Mouse (Mus musculus) MEL (cell line): Measurements from ENCODE around the gene Dchs2.

ENCODE experiments used
- CTCF ChIP-seq, 3 experiments: IDR thresholded peaks in 2 of 3; conservative IDR thresholded peaks in 1 of 3; 2 replicates each; pipeline ENCODE4 v1.5.1; 2011 to 2012; ENCODE audit warnings: low read length in 3 of 3, low read depth in 2 of 3, mild to moderate bottlenecking in 2 of 3, improper control_type of control experiment in 1 of 3, inconsistent platforms in 1 of 3, mixed read lengths in 1 of 3, moderate library complexity in 1 of 3; ENCODE audit not compliant: control insufficient read depth in 1 of 3, insufficient read depth in 1 of 3, poor library complexity in 1 of 3, severe bottlenecking in 1 of 3
- E2F4 ChIP-seq: IDR thresholded peaks from 2 replicates; pipeline ENCODE4 v1.6.1; 2011; ENCODE audit warnings: low read depth, low read length, improper control_type of control experiment, borderline replicate concordance
- ELF1 ChIP-seq: IDR thresholded peaks from 2 replicates; pipeline ENCODE4 v1.6.1; 2014; ENCODE audit warnings: low read depth, mild to moderate bottlenecking, inconsistent platforms, low read length, improper control_type of control experiment, moderate library complexity
- EP300 ChIP-seq, 2 experiments: IDR thresholded peaks; 2 replicates each; pipeline ENCODE4 v1.6.1; 2011; ENCODE audit warnings: improper control_type of control experiment in 2 of 2, low read length in 2 of 2, low read depth in 1 of 2, mild to moderate bottlenecking in 1 of 2
- GATA1 ChIP-seq: IDR thresholded peaks from 2 replicates; pipeline ENCODE4 v1.6.1; 2011; ENCODE audit warnings: low read depth, low read length, improper control_type of control experiment
- MAFK ChIP-seq: IDR thresholded peaks from 2 replicates; pipeline ENCODE4 v1.6.1; 2011; ENCODE audit warnings: low read depth, mild to moderate bottlenecking, low read length, improper control_type of control experiment, borderline replicate concordance
- MYC ChIP-seq: IDR thresholded peaks from 2 replicates; pipeline ENCODE4 v1.6.1; 2011; ENCODE audit warnings: low read depth, mild to moderate bottlenecking, low read length, improper control_type of control experiment, moderate library complexity
- POLR2A ChIP-seq, 2 experiments: IDR thresholded peaks; 2 replicates each; pipeline ENCODE4 v1.6.1; 2011 to 2012; ENCODE audit warnings: low read length in 2 of 2, mild to moderate bottlenecking in 2 of 2, control low read depth in 1 of 2, improper control_type of control experiment in 1 of 2, low read depth in 1 of 2, moderate library complexity in 1 of 2; ENCODE audit not compliant: control insufficient read depth in 1 of 2, insufficient read depth in 1 of 2, poor library complexity in 1 of 2
- RCOR1 ChIP-seq: IDR thresholded peaks from 2 replicates; pipeline ENCODE4 v1.6.1; 2012; ENCODE audit warnings: low read depth, mild to moderate bottlenecking, inconsistent platforms, low read length, improper control_type of control experiment
- SIN3A ChIP-seq: IDR thresholded peaks from 2 replicates; pipeline ENCODE4 v1.6.1; 2012; ENCODE audit warnings: low read length, improper control_type of control experiment, inconsistent platforms
- TCF12 ChIP-seq: IDR thresholded peaks from 2 replicates; pipeline ENCODE4 v1.6.1; 2014; ENCODE audit warnings: low read depth, mild to moderate bottlenecking, inconsistent platforms, low read length, improper control_type of control experiment, moderate library complexity
- USF1 ChIP-seq: IDR thresholded peaks from 2 replicates; pipeline ENCODE4 v1.6.1; 2014; ENCODE audit warnings: low read depth, mild to moderate bottlenecking, inconsistent platforms, low read length, improper control_type of control experiment, moderate library complexity
- USF2 ChIP-seq, 2 experiments: IDR thresholded peaks; 2 replicates each; pipeline ENCODE4 v1.6.1; 2011 to 2012; ENCODE audit warnings: improper control_type of control experiment in 2 of 2, low read length in 2 of 2, borderline replicate concordance in 1 of 2, inconsistent platforms in 1 of 2, low read depth in 1 of 2, mild to moderate bottlenecking in 1 of 2; ENCODE audit not compliant: insufficient read depth in 1 of 2

DNA sequence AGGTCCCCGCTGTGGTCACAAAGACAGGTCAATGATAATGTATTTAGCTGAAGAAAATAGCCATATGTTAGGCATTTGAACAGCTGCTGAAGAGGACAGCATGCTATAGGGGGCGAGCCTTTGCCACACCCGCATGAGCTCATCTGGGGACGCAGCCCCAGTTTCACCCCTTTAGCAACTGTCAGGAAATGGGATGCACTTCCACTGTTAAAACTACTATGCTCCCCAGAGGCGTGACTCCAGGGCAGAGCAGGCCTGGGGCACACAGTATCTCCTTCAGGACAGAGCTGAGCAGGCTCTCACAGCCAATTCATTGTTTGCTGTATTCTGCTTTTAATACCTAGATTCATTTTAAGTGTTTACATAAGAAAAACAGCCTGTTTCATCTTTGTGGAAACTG is 84.2 kb downstream of the Dchs2 start:
- TF ChIP-seq CTCF (IDR thresholded peaks at IDR 0.05 in 2 of 3, conservative IDR thresholded peaks at IDR 0.05 in 1 of 3; ENCODE audit: control insufficient read depth in 1 of 3, insufficient read depth in 1 of 3, low read depth in 2 of 3, low read length in 3 of 3, poor library complexity in 1 of 3, severe bottlenecking in 1 of 3) = no peak
- TF ChIP-seq GATA1 = no peak
- TF ChIP-seq E2F4 = no peak
- no peak for TF ChIP-seq SIN3A
- no peak for TF ChIP-seq TCF12
- no peak for TF ChIP-seq ELF1
- TF ChIP-seq RCOR1 = no peak
- no peak for TF ChIP-seq POLR2A (IDR thresholded peaks at IDR 0.05; ENCODE audit: control insufficient read depth in 1 of 2, insufficient read depth in 1 of 2, low read depth in 1 of 2, low read length in 2 of 2, poor library complexity in 1 of 2)
- no peak for TF ChIP-seq MYC
- TF ChIP-seq EP300 (IDR thresholded peaks at IDR 0.05; ENCODE audit: low read depth in 1 of 2, low read length in 2 of 2) = no peak
- no peak for TF ChIP-seq MAFK
- TF ChIP-seq USF2 (IDR thresholded peaks at IDR 0.05; ENCODE audit: borderline replicate concordance in 1 of 2, insufficient read depth in 1 of 2, low read depth in 1 of 2, low read length in 2 of 2) = no peak
- no peak for TF ChIP-seq USF1
